Mouse (Mus musculus) E14TG2a.4 (cell line): ENCODE measurements at regions not wholly inside any gene's neighbourhood (a gene's known extent, or its start where the extent isn't known, plus 50 kb on each side); places are given as distances from the start of the nearest gene placed in this dataset.
A peak's percentile ranks its signal among the peaks of the same experiment; 100 is the strongest.

Experiments
- H3K27me3 ChIP-seq: 2 replicates; pipeline ENCODE4 v1.6.1; 2014; ENCODE audit warnings: low read length, control low read depth; ENCODE audit not compliant: insufficient read depth
- H3K36me3 ChIP-seq: 2 replicates; pipeline ENCODE4 v1.6.1; 2014; ENCODE audit warnings: low read length, control low read depth; ENCODE audit not compliant: insufficient read depth
- H3K4me1 ChIP-seq: replicated peaks from 2 replicates; pipeline ENCODE4 v1.6.1; 2014; ENCODE audit warnings: low read depth, low read length, control low read depth
- H3K4me3 ChIP-seq: replicated peaks from 2 replicates; pipeline ENCODE4 v1.5.1; 2014; ENCODE audit warnings: mild to moderate bottlenecking, low read length
- H3K9me3 ChIP-seq: 2 replicates; pipeline ENCODE4 v1.6.1; 2014; ENCODE audit warnings: low read length, control low read depth
- CTCF ChIP-seq: conservative IDR thresholded peaks from 2 replicates; pipeline ENCODE4 v1.5.1; 2014; ENCODE audit warnings: low read length
- NANOG ChIP-seq: IDR thresholded peaks from 2 replicates; pipeline ENCODE4 v1.6.1; 2014; ENCODE audit warnings: borderline replicate concordance, low read length, mixed read lengths
- POU5F1 ChIP-seq: IDR thresholded peaks from 2 replicates; pipeline ENCODE4 v1.6.1; 2014; ENCODE audit warnings: low read length, borderline replicate concordance

DNA sequence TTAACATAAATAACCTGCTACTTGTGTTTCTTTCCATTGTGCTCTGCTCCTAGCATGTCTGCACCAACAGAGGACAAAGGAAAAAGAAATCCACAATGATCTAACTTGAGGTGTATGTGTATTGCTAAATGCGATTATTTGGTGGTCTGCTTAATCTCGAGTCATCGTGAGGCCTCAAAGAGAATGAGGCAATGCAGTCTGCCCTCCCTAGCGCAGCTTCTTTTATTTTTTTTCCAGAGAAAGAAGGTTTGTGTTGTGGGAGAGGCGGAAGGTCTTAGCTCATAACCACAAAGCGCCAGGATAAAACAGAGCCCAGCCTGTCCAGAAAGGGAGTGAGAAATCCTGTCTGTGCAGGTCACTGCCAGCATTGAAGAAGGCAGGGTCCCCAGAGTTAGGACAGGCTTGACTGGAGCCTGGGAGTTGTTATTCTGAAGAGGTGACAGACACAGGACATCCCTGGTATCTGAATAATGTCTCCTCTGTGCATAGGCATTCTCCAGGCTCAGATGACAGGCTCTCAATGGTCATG is 751.3 kb upstream of the Intu start:
- no peaks in the 10 kb centered on the region for H3K4me1 ChIP-seq
- TF ChIP-seq CTCF (no peak), POU5F1 (no peak), NANOG (no peak)
- H3K4me3 ChIP-seq: no peak overlapping the region
- no peaks in the 10 kb centered on the region for H3K27me3 ChIP-seq
- H3K36me3 ChIP-seq: no peaks in the 10 kb centered on the region
- H3K9me3 ChIP-seq: peaks cover 8% of the 10 kb centered on the region; the same call in 1 of the 2 replicates

GRCm38 (mm10) chr3:39780270-39780669 is 750.8 kb upstream of the Intu start:
- H3K9me3 ChIP-seq: peaks cover 8% of the 10 kb centered on the region; the same call in 1 of the 2 replicates
- H3K27me3 ChIP-seq: no peaks in the 10 kb centered on the region
- no peak overlapping the region for H3K4me3 ChIP-seq
- H3K4me1 ChIP-seq: no peaks in the 10 kb centered on the region
- H3K36me3 ChIP-seq: no peaks in the 10 kb centered on the region
- TF ChIP-seq NANOG (no peak), POU5F1 (no peak), CTCF (no peak)

GRCm38 (mm10) chr3:39784901-39785300 is 746.2 kb upstream of the Intu start:
- H3K27me3 ChIP-seq: no peaks in the 10 kb centered on the region
- H3K4me3 ChIP-seq: no peak overlapping the region
- H3K4me1 ChIP-seq: no peaks in the 10 kb centered on the region
- no peaks in the 10 kb centered on the region for H3K36me3 ChIP-seq
- peaks cover 14% of the 10 kb centered on the region for H3K9me3 ChIP-seq
- no peak for TF ChIP-seq CTCF
- no peak for TF ChIP-seq POU5F1
- no peak for TF ChIP-seq NANOG

GRCm38 (mm10) chr3:39809586-39809985 is 721.5 kb upstream of the Intu start:
- H3K36me3 ChIP-seq: no peaks in the 10 kb centered on the region
- H3K27me3 ChIP-seq: no peaks in the 10 kb centered on the region
- no peaks in the 10 kb centered on the region for H3K4me1 ChIP-seq
- TF ChIP-seq POU5F1: no peak
- TF ChIP-seq CTCF: no peak
- TF ChIP-seq NANOG: no peak
- H3K4me3 ChIP-seq: no peak overlapping the region
- no peaks in the 10 kb centered on the region for H3K9me3 ChIP-seq

GRCm38 (mm10) chr3:39814814-39815213 is 716.3 kb upstream of the Intu start:
- no peaks in the 10 kb centered on the region for H3K27me3 ChIP-seq
- TF ChIP-seq CTCF: peak; percentile 37; the same call in 1 of the 2 replicates
- no peak for TF ChIP-seq POU5F1
- TF ChIP-seq NANOG: no peak
- no peak overlapping the region for H3K4me3 ChIP-seq
- no peaks in the 10 kb centered on the region for H3K4me1 ChIP-seq
- H3K9me3 ChIP-seq: no peaks in the 10 kb centered on the region
- no peaks in the 10 kb centered on the region for H3K36me3 ChIP-seq

DNA sequence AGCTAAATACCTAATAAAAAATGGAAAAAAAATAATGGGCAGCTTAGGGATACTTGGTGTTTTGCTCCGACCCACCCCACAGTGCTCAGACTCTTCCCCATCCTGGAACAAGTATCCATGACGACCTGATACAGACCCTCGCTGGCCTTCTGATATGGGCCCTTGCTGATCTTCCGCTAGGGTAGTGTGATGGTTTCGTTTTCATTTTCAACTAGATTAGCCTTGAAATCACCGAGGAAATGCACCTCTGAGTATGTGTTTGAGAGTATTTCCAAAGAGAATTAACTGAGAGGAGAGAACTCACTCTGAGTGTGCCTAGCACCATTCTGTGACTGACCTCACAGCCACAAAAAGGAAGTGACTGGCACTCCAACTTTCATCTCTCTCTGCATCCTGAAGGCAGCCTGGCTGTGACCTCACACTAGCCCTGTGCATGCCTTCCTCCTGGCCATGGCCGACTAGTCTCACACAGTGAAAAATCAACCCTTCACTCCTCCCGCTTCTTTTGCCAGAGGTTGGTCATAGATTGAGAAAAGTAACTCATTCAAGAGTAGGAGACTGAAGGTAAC is 700.5 kb upstream of the Intu start:
- TF ChIP-seq POU5F1 (no peak), NANOG (no peak), CTCF (no peak)
- Histone ChIP-seq H3K36me3 (no peaks in the 10 kb centered on the region), H3K4me3 (no peak overlapping the region), H3K27me3 (no peaks in the 10 kb centered on the region), H3K9me3 (no peaks in the 10 kb centered on the region), H3K4me1 (no peaks in the 10 kb centered on the region)

DNA sequence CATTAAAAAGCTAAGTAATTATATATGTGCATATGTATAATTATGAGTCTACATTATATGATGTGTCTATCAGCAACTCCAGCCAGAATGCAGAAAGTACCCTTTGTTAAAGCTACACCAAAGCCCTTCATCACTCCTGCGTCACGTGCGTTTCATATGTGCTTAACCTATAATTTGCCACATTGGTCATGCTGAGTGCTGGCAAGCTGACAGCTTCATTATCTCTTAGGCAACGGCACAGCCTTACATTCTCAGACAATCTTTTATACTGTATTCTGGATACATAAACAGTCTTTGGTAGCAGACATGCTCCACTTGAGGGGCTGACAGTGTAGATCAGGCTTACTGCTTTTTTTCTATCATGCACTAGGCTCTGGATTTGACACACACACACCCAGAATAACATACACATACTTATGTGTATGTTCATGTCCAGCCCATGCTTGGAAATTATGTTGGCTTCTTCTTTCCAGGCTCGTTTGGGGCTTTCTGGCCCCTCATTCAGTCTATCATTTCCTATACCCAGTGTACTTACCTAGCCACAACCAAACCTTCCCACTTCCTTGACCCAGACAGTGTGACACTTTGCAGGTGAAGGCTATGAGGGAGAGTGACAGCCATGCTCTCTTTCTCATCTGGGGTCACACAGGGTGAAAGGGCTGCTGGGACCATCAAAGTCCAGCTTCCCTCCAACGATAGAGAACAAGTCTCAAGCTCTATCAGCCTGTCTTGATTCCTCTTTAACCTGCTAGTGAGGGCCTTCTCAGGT is 692.5 kb upstream of the Intu start:
- no peaks in the 10 kb centered on the region for H3K27me3 ChIP-seq
- no peaks in the 10 kb centered on the region for H3K9me3 ChIP-seq
- H3K4me3 ChIP-seq: no peak overlapping the region
- no peak for TF ChIP-seq CTCF
- H3K4me1 ChIP-seq: no peaks in the 10 kb centered on the region
- no peaks in the 10 kb centered on the region for H3K36me3 ChIP-seq

GRCm38 (mm10) chr3:39840946-39841345 is 690.1 kb upstream of the Intu start:
- H3K4me1 ChIP-seq: no peaks in the 10 kb centered on the region
- H3K27me3 ChIP-seq: no peaks in the 10 kb centered on the region
- H3K4me3 ChIP-seq: no peak overlapping the region
- TF ChIP-seq CTCF (no peak), NANOG (no peak), POU5F1 (no peak)
- H3K36me3 ChIP-seq: no peaks in the 10 kb centered on the region
- peaks cover 5% of the 10 kb centered on the region; the same call in 1 of the 2 replicates for H3K9me3 ChIP-seq
